Mouse (Mus musculus) liver, adult 2 months (tissue): ENCODE results near the gene Cfdp1. TPM values are rescaled to one million over a fixed set of nuclear protein-coding genes. Genes with fewer than 3 reads are reported as not detected.

ENCODE experiments used
- DNase-seq: peaks from one replicate; pipeline ENCODE4 v3.0.0-alpha.2; 2011; ENCODE audit warnings: low read depth, low spot score; ENCODE audit errors: extremely low read depth
- H3K27ac ChIP-seq: fragments of 200-500 bp; replicated peaks from 2 replicates; pipeline ENCODE4 v1.5.1; 2012; ENCODE audit warnings: low read depth, mild to moderate bottlenecking, control low read depth, inconsistent platforms, low read length; ENCODE audit not compliant: insufficient read depth
- H3K27me3 ChIP-seq: fragments of 200-500 bp; 2 replicates; pipeline ENCODE4 v1.6.1; 2012; ENCODE audit warnings: mild to moderate bottlenecking, moderate library complexity, low read length, inconsistent platforms; ENCODE audit not compliant: control insufficient read depth, insufficient read depth
- H3K36me3 ChIP-seq: fragments of 200-500 bp; 2 replicates; pipeline ENCODE4 v1.6.1; 2012; ENCODE audit warnings: low read length, inconsistent platforms; ENCODE audit not compliant: control insufficient read depth, insufficient read depth
- H3K4me1 ChIP-seq: fragments of 200-500 bp; 2 replicates; pipeline ENCODE4 v1.6.1; 2011; ENCODE audit warnings: low read length; ENCODE audit not compliant: control insufficient read depth, insufficient read depth
- H3K4me3 ChIP-seq: fragments of 200-500 bp; 2 replicates; pipeline ENCODE4 v1.5.1; 2011; ENCODE audit warnings: low read depth, mild to moderate bottlenecking, control low read depth, low read length, moderate library complexity; ENCODE audit not compliant: insufficient read depth
- H3K79me2 ChIP-seq: fragments of 200-500 bp; 2 replicates; pipeline ENCODE4 v1.6.1; 2012; ENCODE audit warnings: inconsistent platforms, mild to moderate bottlenecking, low read length, moderate library complexity; ENCODE audit not compliant: control insufficient read depth, insufficient read depth
- H3K9ac ChIP-seq: fragments of 200-500 bp; 2 replicates; pipeline ENCODE4 v1.6.1; 2012; ENCODE audit warnings: low read depth, mild to moderate bottlenecking, control low read depth, inconsistent platforms, low read length
- CTCF ChIP-seq: fragments of 200-500 bp; IDR thresholded peaks from 2 replicates; pipeline ENCODE4 v1.5.1; 2011; ENCODE audit warnings: low read depth, low read length, control low read depth
- POLR2A ChIP-seq: fragments of 200-500 bp; IDR thresholded peaks from 2 replicates; pipeline ENCODE4 v1.6.1; 2011; ENCODE audit warnings: low read length, control low read depth; ENCODE audit not compliant: insufficient read depth; ENCODE audit errors: extremely low read depth
- WGBS: fragments of 180-500 bp; shearing (Covaris S2); methylation state at CpG from one replicate; pipeline ENCODE4 v1.1.7; 2018; 5-methylcytosine and 5-hydroxymethylcytosine counted together
- polyA plus RNA-seq: library from polyadenylated mRNA; depleted of rRNA; stranded (reverse); fragments of >200 nt; gene quantifications from 2 replicates; pipeline ENCODE4 v1.2.3, GENCODE M21; 2012
- total RNA-seq: library from RNA; depleted of rRNA; stranded (reverse); fragments of >200 nt; gene quantifications from 2 replicates; pipeline ENCODE4 v1.2.3, GENCODE M21; 2014

Gene Cfdp1
- total and polyA plus RNA-seq, 2 experiments: 3.8 to 40.7 TPM

DNA sequence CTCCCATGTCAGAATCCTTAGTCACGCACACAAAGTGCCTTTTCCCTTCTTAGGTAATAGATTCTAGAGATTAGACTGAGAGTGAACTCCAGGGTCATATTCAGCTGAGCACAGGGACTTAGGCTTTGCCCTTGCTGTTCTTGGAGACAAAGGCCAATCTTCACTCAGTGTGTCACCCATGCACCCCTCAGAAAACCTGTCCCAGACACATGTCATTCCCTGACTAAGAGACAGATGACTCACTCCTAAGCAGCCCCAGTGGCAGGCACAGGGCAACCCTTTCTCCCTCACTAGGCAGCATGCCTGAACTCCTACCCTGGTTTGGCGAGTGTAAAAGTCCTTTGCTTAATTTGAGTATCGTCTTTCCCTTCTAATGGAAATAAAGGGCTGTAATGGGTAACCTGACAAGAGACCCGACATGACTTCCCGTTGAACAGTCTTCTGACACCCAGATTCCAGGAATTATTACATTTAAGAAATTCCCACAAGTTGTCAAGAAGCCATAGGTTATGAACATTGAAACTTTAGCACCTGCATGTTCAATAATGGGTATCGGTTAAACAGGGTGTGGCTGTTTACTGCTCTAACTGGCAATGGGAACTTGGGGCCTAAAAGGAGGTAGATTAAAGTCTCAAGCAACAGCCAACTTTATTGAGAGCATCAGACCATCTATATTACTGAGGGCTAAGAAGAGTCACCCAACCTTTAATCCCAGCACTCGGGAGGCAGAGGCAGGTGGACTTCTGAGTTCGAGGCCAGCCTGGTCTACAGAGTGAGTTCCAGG lies 106.0 kb downstream of the Cfdp1 start:
- H3K79me2 ChIP-seq: peaks cover 4% of the 10 kb centered on the region; the same call in 1 of the 2 replicates
- H3K27me3 ChIP-seq: no peaks in the 10 kb centered on the region
- no peak for DNase-seq
- H3K4me1 ChIP-seq: peaks cover 11% of the 10 kb centered on the region
- H3K4me3 ChIP-seq: no peak overlapping the region
- H3K9ac ChIP-seq: no peak overlapping the region
- WGBS: 89% methylated on average over 8 of the region's 8 CpGs
- H3K36me3 ChIP-seq: no peaks in the 10 kb centered on the region
- TF ChIP-seq CTCF: no peak
- TF ChIP-seq POLR2A: no peak
- H3K27ac ChIP-seq: no peak overlapping the region

DNA sequence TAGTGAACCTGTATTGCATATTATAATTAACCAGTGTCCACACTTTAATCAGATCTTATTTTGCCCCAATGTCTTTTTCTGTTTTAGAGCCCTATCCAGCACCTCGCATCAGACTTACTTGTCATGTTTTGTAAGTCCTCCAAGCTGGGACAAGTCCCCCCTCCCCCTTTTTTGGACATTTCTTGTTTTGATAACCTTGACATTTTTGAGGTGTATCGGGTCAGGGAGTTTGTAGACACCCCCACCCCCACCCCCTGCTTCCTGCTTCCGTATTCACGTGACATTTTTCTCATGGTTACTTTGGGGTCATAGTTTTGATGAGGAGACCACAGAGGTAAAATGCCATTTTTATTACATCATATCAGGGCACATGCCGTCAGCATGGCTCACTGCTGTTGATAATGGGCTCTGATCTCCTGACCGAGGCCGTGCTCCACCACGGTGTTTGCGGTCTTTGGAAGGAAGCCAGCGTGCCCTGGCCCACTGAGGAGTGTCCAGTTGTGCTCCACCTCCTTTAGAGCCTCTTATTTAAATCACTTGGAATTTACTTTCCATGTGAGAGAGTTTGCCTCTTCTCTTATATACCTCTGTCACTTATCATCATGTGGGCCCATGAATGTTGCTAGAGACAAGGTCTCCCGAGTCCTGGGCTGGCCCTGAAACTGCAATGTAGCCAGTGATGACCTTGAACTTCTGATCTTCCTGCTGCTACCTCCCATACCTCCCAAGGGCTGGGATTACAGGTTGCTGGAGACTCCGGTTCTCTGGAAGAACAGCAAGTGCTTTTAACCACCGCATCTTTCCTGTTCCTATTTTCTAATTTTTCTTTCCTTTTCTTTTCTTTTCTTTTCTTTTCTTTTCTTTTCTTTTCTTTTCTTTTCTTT lies 107.3 kb downstream of the Cfdp1 start:
- TF ChIP-seq CTCF (no peak), POLR2A (no peak)
- Histone ChIP-seq H3K27ac (no peak overlapping the region), H3K9ac (no peak overlapping the region), H3K4me3 (no peak overlapping the region), H3K27me3 (no peaks in the 10 kb centered on the region), H3K79me2 (peaks cover 4% of the 10 kb centered on the region; the same call in 1 of the 2 replicates), H3K4me1 (peaks cover 13% of the 10 kb centered on the region), H3K36me3 (no peaks in the 10 kb centered on the region)
- 15% methylated on average over 13 of the region's 13 CpGs for WGBS
- no peak for DNase-seq

DNA sequence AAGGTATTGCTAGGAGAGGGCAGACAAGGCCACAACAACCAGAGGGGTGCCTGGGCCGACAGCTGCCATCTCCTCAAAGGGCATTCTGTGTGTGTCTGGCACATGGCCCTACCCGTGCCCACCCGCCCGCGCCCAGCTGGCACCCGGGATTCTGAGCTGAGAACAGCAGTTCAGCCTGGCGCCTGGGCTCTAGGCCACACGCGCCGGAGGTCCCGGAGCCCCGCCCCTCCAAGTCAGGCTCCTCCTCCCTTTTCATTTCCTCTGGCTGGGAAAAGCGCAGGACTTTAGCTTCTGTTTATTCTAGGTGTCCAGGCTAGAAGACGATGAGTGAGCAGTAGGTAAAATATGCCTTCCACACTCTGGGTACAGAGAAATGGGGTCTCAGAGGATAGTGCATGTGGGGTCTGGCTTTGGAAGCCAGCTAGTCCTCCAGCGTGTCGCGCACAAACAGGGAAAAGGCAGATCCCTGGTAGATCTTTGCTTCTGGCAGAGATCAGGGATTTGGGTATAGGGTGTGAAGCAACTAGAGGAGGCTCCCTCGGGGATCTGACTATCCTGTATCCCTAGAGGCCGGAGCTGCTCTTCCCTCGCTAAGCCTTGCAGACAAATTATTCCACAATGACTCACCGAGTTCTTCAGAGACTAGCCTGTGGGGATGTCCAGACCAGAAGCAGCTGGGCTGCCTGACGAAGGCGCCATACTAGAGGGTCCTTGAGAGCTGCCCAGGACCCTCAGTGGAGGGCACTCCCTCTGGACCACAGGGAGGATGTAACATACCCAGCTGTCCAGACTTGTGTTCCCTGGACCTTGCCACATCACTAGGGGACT lies 108.3 kb downstream of the Cfdp1 start:
- Histone ChIP-seq H3K79me2 (peaks cover 4% of the 10 kb centered on the region; the same call in 1 of the 2 replicates), H3K4me1 (peaks cover 23% of the 10 kb centered on the region), H3K27me3 (no peaks in the 10 kb centered on the region), H3K27ac (peak overlapping the region; percentile 64), H3K36me3 (no peaks in the 10 kb centered on the region), H3K4me3 (peak overlapping the region; percentile 20), H3K9ac (peak overlapping the region; percentile 73)
- 7% methylated on average over 23 of the region's 23 CpGs for WGBS
- TF ChIP-seq POLR2A: no peak
- TF ChIP-seq CTCF: no peak
- peak; percentile 78 for DNase-seq

DNA sequence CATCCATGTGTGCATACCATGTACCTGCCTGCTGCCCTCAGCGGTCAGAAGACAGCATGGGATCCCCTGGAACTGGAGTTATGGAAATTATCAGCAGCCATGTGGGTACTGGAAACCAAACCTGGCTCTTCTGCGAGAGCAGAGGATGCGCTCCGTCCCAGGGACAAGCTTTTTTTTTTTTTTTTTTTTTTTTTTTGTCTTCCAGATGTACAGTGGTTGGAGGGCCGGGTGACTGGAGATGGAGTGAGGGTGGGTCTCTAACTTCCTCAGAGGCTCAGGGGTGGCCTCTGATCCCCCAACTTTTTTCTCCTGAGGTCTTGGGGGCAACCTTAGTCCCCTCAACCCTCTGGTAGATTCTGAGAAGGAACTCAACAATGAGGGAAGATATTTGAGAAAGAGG lies 109.0 kb downstream of the Cfdp1 start:
- TF ChIP-seq CTCF: no peak
- TF ChIP-seq POLR2A: no peak
- no peak for DNase-seq
- 67% methylated on average over 5 of the region's 5 CpGs for WGBS
- peaks cover 29% of the 10 kb centered on the region for H3K4me1 ChIP-seq
- no peaks in the 10 kb centered on the region for H3K27me3 ChIP-seq
- peak overlapping the region; percentile 73; the same call in 1 of the 2 replicates for H3K9ac ChIP-seq
- no peak overlapping the region for H3K4me3 ChIP-seq
- peaks cover 6% of the 10 kb centered on the region; the same call in 1 of the 2 replicates for H3K79me2 ChIP-seq
- no peaks in the 10 kb centered on the region for H3K36me3 ChIP-seq
- H3K27ac ChIP-seq: no peak overlapping the region; the same call in 1 of the 2 replicates
